8 mouse cellular contexts compared by ENCODE assay signal in genomic region chr2:175141993-175142295, GRCm38 (mm10). TPM values are rescaled to one million over a fixed set of nuclear protein-coding genes. Genes with fewer than 3 reads are reported as not detected.
A peak's percentile ranks its signal among the peaks of the same experiment; 100 is the strongest.
DNase-seq lines count a peak whose midpoint lies in the region; ATAC-seq and TF ChIP-seq lines count a peak whose summit lies in the region.
"Not testable (repeated sequence)": the region's sequence is repeated elsewhere in the genome, so short reads cannot be mapped to it uniquely, and the experiment has no call there.

TSS of gene Gm14399 (minus strand) at chr2:175142012.

- 0% methylated on average over 1 of the region's 2 CpGs for WGBS in bone marrow, adult 2 months
- WGBS in forebrain, embryonic 12.5 days: 4% methylated on average over 1 of the region's 2 CpGs
- WGBS in heart, embryonic 16.5 days: 0% methylated on average over 1 of the region's 2 CpGs
- WGBS in kidney, embryonic 15.5 days: 0% methylated on average over 1 of the region's 2 CpGs
- 0% methylated on average over 1 of the region's 2 CpGs for WGBS in liver, postnatal 0 days (ENCODE audit: insufficient replicate concordance)
- 0% methylated on average over 1 of the region's 2 CpGs for WGBS in midbrain, embryonic 15.5 days
- 0% methylated on average over 1 of the region's 2 CpGs for WGBS in thymus, adult 2 months

- not testable (repeated sequence) for TF ChIP-seq CTCF in bone marrow, adult 2 months (IDR thresholded peaks at IDR 0.05; ENCODE audit: control insufficient read depth, insufficient read depth, low read length); liver, postnatal 0 days (IDR thresholded peaks at IDR 0.05; ENCODE audit: low read depth); thymus, adult 2 months (IDR thresholded peaks at IDR 0.05; ENCODE audit: borderline replicate concordance, control insufficient read depth, extremely low read depth, insufficient read depth, low read length, poor library complexity)

- H3K4me3 ChIP-seq in bone marrow, adult 2 months (replicated peaks; ENCODE audit: control insufficient read depth, low read depth, low read length): not testable (repeated sequence)
- peak within 1 kb of the TSS; percentile 45 for H3K4me3 ChIP-seq in forebrain, embryonic 12.5 days (replicated peaks)
- H3K4me3 ChIP-seq in heart, embryonic 16.5 days (ENCODE audit: low read length): peak within 1 kb of the TSS; percentile 56
- H3K4me3 ChIP-seq in kidney, embryonic 15.5 days (replicated peaks): peak within 1 kb of the TSS; percentile 51
- peak within 1 kb of the TSS; percentile 41 for H3K4me3 ChIP-seq in liver, postnatal 0 days (ENCODE audit: low read depth, low read length)
- H3K4me3 ChIP-seq in midbrain, embryonic 15.5 days: peak within 1 kb of the TSS; percentile 48
- H3K4me3 ChIP-seq in thymus, adult 2 months (ENCODE audit: control insufficient read depth, insufficient read depth, low read length): peak within 1 kb of the TSS; percentile 64

- peak within 1 kb of the TSS; percentile 50 for H3K9ac ChIP-seq in forebrain, embryonic 12.5 days
- peak within 1 kb of the TSS; percentile 65 for H3K9ac ChIP-seq in heart, embryonic 16.5 days (ENCODE audit: low read length)
- H3K9ac ChIP-seq in kidney, embryonic 15.5 days: peak within 1 kb of the TSS; percentile 36; the same call in 1 of the 2 replicates
- H3K9ac ChIP-seq in liver, postnatal 0 days (replicated peaks): peak within 1 kb of the TSS; percentile 41
- peak within 1 kb of the TSS; percentile 32; the same call in 1 of the 2 replicates for H3K9ac ChIP-seq in midbrain, embryonic 15.5 days

- not testable (repeated sequence) for H3K36me3 ChIP-seq in forebrain, embryonic 12.5 days (replicated peaks); heart, embryonic 16.5 days (ENCODE audit: control insufficient read depth, insufficient read depth); kidney, embryonic 15.5 days; liver, postnatal 0 days (replicated peaks; ENCODE audit: insufficient read depth, low read length); midbrain, embryonic 15.5 days (replicated peaks); thymus, adult 2 months (ENCODE audit: control insufficient read depth, insufficient read depth, low read length)

- H3K27ac ChIP-seq in bone marrow, adult 2 months (ENCODE audit: control insufficient read depth, insufficient read depth, low read depth, low read length, poor library complexity); forebrain, embryonic 12.5 days; heart, embryonic 16.5 days (ENCODE audit: low read length); kidney, embryonic 15.5 days; liver, postnatal 0 days (ENCODE audit: low read depth); midbrain, embryonic 15.5 days; thymus, adult 2 months (ENCODE audit: control insufficient read depth, insufficient read depth, low read length): not testable (repeated sequence)

- H3K4me1 ChIP-seq in bone marrow, adult 2 months (ENCODE audit: control insufficient read depth, insufficient read depth, low read length); forebrain, embryonic 12.5 days; heart, embryonic 16.5 days (ENCODE audit: control insufficient read depth, insufficient read depth, low read length); kidney, embryonic 15.5 days; liver, postnatal 0 days (ENCODE audit: insufficient read depth); midbrain, embryonic 15.5 days; thymus, adult 2 months (replicated peaks; ENCODE audit: control insufficient read depth, insufficient read depth, low read length): not testable (repeated sequence)

- not testable (repeated sequence) for TF ChIP-seq POLR2A in bone marrow, adult 2 months (IDR thresholded peaks at IDR 0.05; ENCODE audit: borderline replicate concordance, control insufficient read depth, low read depth, low read length); thymus, adult 2 months (IDR thresholded peaks at IDR 0.05; ENCODE audit: control insufficient read depth, extremely low read depth, insufficient read depth, low read length, poor library complexity)

- not testable (repeated sequence) for DNase-seq in left cerebral cortex, postnatal 14 days (ENCODE audit: low spot score in 2 of 2); liver, postnatal 0 days; thymus, adult 2 months

- not testable (repeated sequence) for H3K9me3 ChIP-seq in forebrain, embryonic 12.5 days; heart, embryonic 16.5 days (replicated peaks; ENCODE audit: control insufficient read depth, low read length); kidney, embryonic 15.5 days (replicated peaks); liver, postnatal 0 days (ENCODE audit: low read length); midbrain, embryonic 15.5 days

- peak within 1 kb of the TSS; percentile 46 for H3K4me2 ChIP-seq in forebrain, embryonic 12.5 days
- peak within 1 kb of the TSS; percentile 37 for H3K4me2 ChIP-seq in heart, embryonic 16.5 days (ENCODE audit: low read depth, low read length)
- H3K4me2 ChIP-seq in kidney, embryonic 15.5 days: peak within 1 kb of the TSS; percentile 48
- peak within 1 kb of the TSS; percentile 49; the same call in 1 of the 2 replicates for H3K4me2 ChIP-seq in liver, postnatal 0 days (ENCODE audit: low read depth, low read length)
- H3K4me2 ChIP-seq in midbrain, embryonic 15.5 days: peak within 1 kb of the TSS; percentile 46

- intact Hi-C loops in left cerebral cortex, postnatal 14 days (cut with DNase I): not testable (repeated sequence)

- ATAC-seq in forebrain, embryonic 12.5 days (ENCODE audit: low FRiP score); heart, embryonic 16.5 days (replicated peaks; ENCODE audit: extremely low read depth, insufficient read depth, low FRiP score); kidney, embryonic 15.5 days (replicated peaks; ENCODE audit: low FRiP score); liver, postnatal 0 days; midbrain, embryonic 15.5 days (replicated peaks): not testable (repeated sequence)

- H3K27me3 ChIP-seq in forebrain, embryonic 12.5 days; heart, embryonic 16.5 days (ENCODE audit: control insufficient read depth, insufficient read depth, low read length); kidney, embryonic 15.5 days; liver, postnatal 0 days (ENCODE audit: insufficient read depth, low read length); midbrain, embryonic 15.5 days (replicated peaks); thymus, adult 2 months (ENCODE audit: control insufficient read depth, insufficient read depth, low read length): not testable (repeated sequence)

- TF ChIP-seq EP300 in liver, postnatal 0 days (IDR thresholded peaks at IDR 0.05; ENCODE audit: low read depth): not testable (repeated sequence)

RNA-seq across cellular contexts. Expression of gene Gm14399, which starts in this region (rescaled TPM):
- polyA plus RNA-seq in bone marrow, adult 2 months (2011; ENCODE audit: insufficient read depth, insufficient read length, low replicate concordance, missing spikeins): 0.52 and 11.1 TPM in 2 replicates
- 5.9 and 6.2 TPM in 2 replicates for polyA plus RNA-seq in forebrain, embryonic 12.5 days (2016; fragmentation: Nextera tagmentation; extraction: Ambion mirVana)
- 5.8 and 6.5 TPM in 2 replicates for polyA plus RNA-seq in heart, embryonic 16.5 days (2015; fragmentation: Nextera tagmentation; extraction: Ambion mirVana)
- polyA plus RNA-seq in kidney, embryonic 15.5 days (2015; fragmentation: Nextera tagmentation; extraction: Ambion mirVana): 5.3 and 6.1 TPM in 2 replicates
- total RNA-seq in left cerebral cortex, postnatal 14 days (2021): 10 to 100 TPM; 13.3 to 14.1 TPM
- polyA plus RNA-seq in liver, postnatal 0 days (2015; fragmentation: Nextera tagmentation; extraction: Ambion mirVana): 1.2 and 2.4 TPM in 2 replicates
- polyA plus RNA-seq in midbrain, embryonic 15.5 days (2015; fragmentation: Nextera tagmentation; extraction: Ambion mirVana): 6.0 and 7.3 TPM in 2 replicates
- 0.93 and 2.0 TPM in 2 replicates for polyA plus RNA-seq in thymus, adult 2 months (2012; rRNA removed)
